Mouse (Mus musculus): ENCODE results near the gene Fpgs. TPM values are rescaled to one million over a fixed set of nuclear protein-coding genes. Genes with fewer than 3 reads are reported as not detected.
A peak's percentile ranks its signal among the peaks of the same experiment; 100 is the strongest.

Gene Fpgs
- polyA plus RNA-seq, 1 experiment from 2014 or later: 30.1 TPM

- Histone ChIP-seq H3K36me3 (no peaks in the 10 kb centered on the region), H3K27me3 (replicated peaks) (no peaks in the 10 kb centered on the region), H3K27ac (peak overlapping the region; percentile 70), H3K4me1 (replicated peaks) (peaks cover 14% of the 10 kb centered on the region), H3K4me3 (replicated peaks) (no peak overlapping the region), H3K9me3 (no peaks in the 10 kb centered on the region), H3K9ac (no peak overlapping the region), H3K4me2 (replicated peaks) (0 out of 2 replicates have a peak overlapping the region, but pooled peaks have one; percentile 2)
- peak; percentile 66 for ATAC-seq
- WGBS: 20% methylated on average over 11 of the region's 11 CpGs
Observed at GRCm38 (mm10) chr2:32637778-32638281, 66.1 kb downstream of the Fpgs start.

GRCm38 (mm10) chr2:32636617-32637016 is 67.3 kb downstream of the Fpgs start:
- WGBS: 75% methylated on average over 7 of the region's 7 CpGs
- no peak overlapping the region for H3K4me2 ChIP-seq (replicated peaks)
- no peaks in the 10 kb centered on the region for H3K36me3 ChIP-seq
- ATAC-seq: no peak
- H3K4me3 ChIP-seq (replicated peaks): no peak overlapping the region
- H3K9me3 ChIP-seq: no peaks in the 10 kb centered on the region
- no peaks in the 10 kb centered on the region for H3K27me3 ChIP-seq (replicated peaks)
- peak overlapping the region; percentile 5; the same call in 1 of the 2 replicates for H3K27ac ChIP-seq
- no peak overlapping the region for H3K9ac ChIP-seq
- H3K4me1 ChIP-seq (replicated peaks): peaks cover 12% of the 10 kb centered on the region

GRCm38 (mm10) chr2:32634277-32635105 is 69.5 kb downstream of the Fpgs start:
- no peak overlapping the region for H3K9ac ChIP-seq
- H3K9me3 ChIP-seq: no peaks in the 10 kb centered on the region
- H3K4me1 ChIP-seq (replicated peaks): peaks cover 12% of the 10 kb centered on the region
- no peaks in the 10 kb centered on the region for H3K27me3 ChIP-seq (replicated peaks)
- no peak for ATAC-seq
- H3K4me3 ChIP-seq (replicated peaks): no peak overlapping the region
- WGBS: 85% methylated on average over 10 of the region's 10 CpGs
- H3K27ac ChIP-seq: no peak overlapping the region
- no peaks in the 10 kb centered on the region for H3K36me3 ChIP-seq
- H3K4me2 ChIP-seq (replicated peaks): no peak overlapping the region

- ATAC-seq: no peak
- Histone ChIP-seq H3K27ac (peak overlapping the region; percentile 54; the same call in 1 of the 2 replicates), H3K27me3 (replicated peaks) (no peaks in the 10 kb centered on the region), H3K4me2 (replicated peaks) (no peak overlapping the region), H3K4me3 (replicated peaks) (no peak overlapping the region), H3K4me1 (replicated peaks) (peaks cover 20% of the 10 kb centered on the region), H3K36me3 (no peaks in the 10 kb centered on the region), H3K9ac (no peak overlapping the region; the same call in 1 of the 2 replicates), H3K9me3 (no peaks in the 10 kb centered on the region)
- 72% methylated on average over 5 of the region's 5 CpGs for WGBS
Observed at GRCm38 (mm10) chr2:32633660-32634059, 70.3 kb downstream of the Fpgs start.

MicroRNAs encoded within 50 kb of the gene (microRNA counts, 519-probe panel; counts per million panel counts)
- microRNA mmu-miR-1954 (97.1 counts per million, percentile 29 among the panel's probes with 10 or more counts), microRNA mmu-miR-2861 (1,624 counts per million, percentile 35 among the panel's probes with 10 or more counts)

Other genes with a start within 250 kb of the Fpgs start
- 9.7 and 9.8 TPM in 2 replicates for gene Fam102a, start 168.8 kb downstream of the Fpgs start, polyA plus RNA-seq (2015; fragmentation: Nextera tagmentation; extraction: Ambion mirVana)
- gene Dpm2, start 133.3 kb downstream of the Fpgs start, polyA plus RNA-seq (2015; fragmentation: Nextera tagmentation; extraction: Ambion mirVana): 115 and 121 TPM in 2 replicates
- 0.56 and 0.69 TPM in 2 replicates for gene Pip5kl1, start 129.3 kb downstream of the Fpgs start, polyA plus RNA-seq (2015; fragmentation: Nextera tagmentation; extraction: Ambion mirVana)
- gene 9430097D07Rik, start 128.5 kb downstream of the Fpgs start, polyA plus RNA-seq (2015; fragmentation: Nextera tagmentation; extraction: Ambion mirVana): not detected in 2 replicates
- 16.4 and 18.8 TPM in 2 replicates for gene St6galnac4, start 117.0 kb downstream of the Fpgs start, polyA plus RNA-seq (2015; fragmentation: Nextera tagmentation; extraction: Ambion mirVana)
- gene St6galnac6, start 104.4 kb downstream of the Fpgs start, polyA plus RNA-seq (2015; fragmentation: Nextera tagmentation; extraction: Ambion mirVana): 14.0 and 15.7 TPM in 2 replicates
- gene Ak1, start 82.4 kb downstream of the Fpgs start, polyA plus RNA-seq (2015; fragmentation: Nextera tagmentation; extraction: Ambion mirVana): 19.2 and 19.6 TPM in 2 replicates
- gene Eng, start 57.5 kb downstream of the Fpgs start, polyA plus RNA-seq (2015; fragmentation: Nextera tagmentation; extraction: Ambion mirVana): 62.6 and 63.2 TPM in 2 replicates
- gene Cdk9, start 8.9 kb upstream of the Fpgs start, polyA plus RNA-seq (2015; fragmentation: Nextera tagmentation; extraction: Ambion mirVana): 95.7 and 99.6 TPM in 2 replicates
- 27.8 and 28.6 TPM in 2 replicates for gene Sh2d3c, start 16.9 kb upstream of the Fpgs start, polyA plus RNA-seq (2015; fragmentation: Nextera tagmentation; extraction: Ambion mirVana)
- gene 6330409D20Rik, start 36.9 kb upstream of the Fpgs start, polyA plus RNA-seq (2015; fragmentation: Nextera tagmentation; extraction: Ambion mirVana): 0.13 and 0.34 TPM in 2 replicates
- gene Tor2a, start 53.1 kb upstream of the Fpgs start, polyA plus RNA-seq (2015; fragmentation: Nextera tagmentation; extraction: Ambion mirVana): 61.4 and 64.2 TPM in 2 replicates
- gene Ttc16, start 71.5 kb upstream of the Fpgs start, polyA plus RNA-seq (2015; fragmentation: Nextera tagmentation; extraction: Ambion mirVana): 0.18 and 0.29 TPM in 2 replicates
- gene Ptrh1, start 71.6 kb upstream of the Fpgs start, polyA plus RNA-seq (2015; fragmentation: Nextera tagmentation; extraction: Ambion mirVana): 5.5 and 6.4 TPM in 2 replicates
- 0.26 and 0.61 TPM in 2 replicates for gene Cfap157, start 80.3 kb upstream of the Fpgs start, polyA plus RNA-seq (2015; fragmentation: Nextera tagmentation; extraction: Ambion mirVana)
- gene Stxbp1, start 143.1 kb upstream of the Fpgs start, polyA plus RNA-seq (2015; fragmentation: Nextera tagmentation; extraction: Ambion mirVana): 21.2 and 22.1 TPM in 2 replicates
- 40.4 and 42.2 TPM in 2 replicates for gene Fam129b, start 172.0 kb upstream of the Fpgs start, polyA plus RNA-seq (2015; fragmentation: Nextera tagmentation; extraction: Ambion mirVana)